Mouse (Mus musculus) mouse trophoblast stem cell (cell line): ENCODE measurements at regions not wholly inside any gene's neighbourhood (a gene's known extent, or its start where the extent isn't known, plus 50 kb on each side); places are given as distances from the start of the nearest gene placed in this dataset.

Experiments
- in situ Hi-C, 2 experiments: fragments of 300-500 bp; cut with MseI, MboI; formaldehyde crosslinking; loops; 2 replicates in 1 of 2; 3 replicates in 1 of 2; pipeline ENCODE4 v1.15.1; 2025

DNA sequence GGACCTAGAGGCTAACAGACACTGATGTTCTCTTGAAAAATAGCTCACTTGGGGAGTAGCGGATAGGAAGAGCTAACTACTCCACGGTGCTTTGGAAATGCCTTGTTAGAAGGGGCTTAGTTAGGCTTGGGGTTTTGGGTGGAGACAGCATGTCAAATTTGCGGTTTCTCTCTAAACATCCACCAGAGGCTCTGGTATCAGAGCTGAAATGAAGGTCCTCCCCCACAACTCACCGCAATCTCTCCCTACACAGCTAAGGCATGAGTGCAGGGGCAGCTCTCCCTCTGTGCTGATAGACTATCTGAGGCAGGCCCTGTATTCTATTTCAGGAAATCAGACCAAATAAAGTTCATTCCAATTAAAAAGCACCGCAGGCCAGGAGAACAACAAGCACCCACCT lies 259.1 kb upstream of the Prok2 start:
- in situ Hi-C loops, result no loop called here

DNA sequence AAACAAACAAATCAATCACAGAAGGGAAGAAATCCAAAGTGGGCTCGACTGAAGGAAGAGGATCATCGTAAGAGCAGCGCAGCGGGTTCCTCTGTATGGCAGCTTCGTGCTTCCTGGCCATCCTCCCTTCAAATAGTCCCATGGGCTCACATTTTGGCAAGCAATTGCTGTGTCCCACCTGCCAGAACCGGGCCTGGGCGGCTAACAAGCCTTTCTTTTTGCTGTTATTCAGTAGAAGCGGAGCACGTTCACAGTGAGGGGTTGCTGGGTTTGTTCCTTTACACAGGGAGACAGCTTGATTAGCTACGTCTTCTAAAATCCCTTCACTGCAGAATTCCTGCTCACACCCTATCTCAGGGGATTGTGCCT lies 258.6 kb upstream of the Prok2 start:
- in situ Hi-C loops, result no loop called here

DNA sequence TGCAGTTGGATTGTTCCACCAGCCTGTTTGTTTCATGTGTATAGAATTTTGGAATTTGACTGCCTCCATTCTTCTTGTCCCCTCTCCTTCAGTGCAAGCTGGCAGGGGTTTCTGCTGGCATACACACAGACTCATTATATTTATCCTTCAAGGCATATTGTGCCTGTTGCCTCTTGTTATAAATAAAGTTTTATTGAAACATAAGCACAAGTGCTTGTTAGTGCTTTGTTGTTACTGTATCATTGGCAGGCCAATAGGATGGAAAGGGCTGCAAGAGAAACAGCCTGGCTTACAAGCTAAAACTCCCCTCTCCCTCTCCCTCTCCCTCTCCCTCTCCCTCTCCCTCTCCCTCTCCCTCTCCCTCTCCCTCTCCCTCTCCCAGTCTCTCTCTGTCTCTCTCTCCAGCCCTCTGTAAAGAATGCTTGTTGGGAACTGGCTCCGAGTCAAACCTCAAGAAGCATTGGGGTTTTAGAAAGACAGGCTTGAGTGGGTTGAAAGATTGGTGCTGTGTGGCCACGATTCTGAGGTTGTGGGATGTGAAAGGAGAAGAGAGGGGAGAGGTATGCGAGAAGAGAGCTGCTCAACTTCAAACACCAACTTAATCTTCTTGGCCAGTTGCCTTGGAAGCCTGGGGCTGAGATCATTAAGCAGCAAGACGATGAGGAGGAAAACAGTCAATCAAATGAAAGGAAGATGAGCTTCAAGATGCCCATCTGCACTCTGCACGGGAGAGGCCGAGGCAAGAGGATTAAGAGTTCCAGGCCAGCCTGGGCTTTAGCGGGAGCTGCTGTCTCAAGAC lies 258.1 kb upstream of the Prok2 start:
- in situ Hi-C loops, result no loop called here

DNA sequence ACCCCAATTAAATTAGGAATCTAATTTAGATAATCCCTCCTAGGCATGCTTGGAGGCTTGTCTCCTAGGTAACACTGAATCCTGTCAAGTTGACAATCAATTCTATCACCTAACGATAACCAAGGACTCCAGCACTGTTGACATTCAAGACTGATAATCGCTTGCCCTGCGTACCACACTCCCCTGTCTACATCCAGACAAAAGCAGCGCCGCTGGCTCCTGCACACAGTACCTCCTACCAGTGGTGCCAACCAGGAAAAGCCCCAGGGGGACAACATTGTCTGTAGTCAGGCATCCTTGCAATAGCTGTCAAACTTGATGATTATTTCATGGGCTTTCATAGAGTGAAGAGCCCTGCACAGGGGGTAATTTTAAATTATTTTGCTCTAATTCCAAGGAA lies 253.4 kb upstream of the Prok2 start:
- in situ Hi-C loops, result no loop called here

DNA sequence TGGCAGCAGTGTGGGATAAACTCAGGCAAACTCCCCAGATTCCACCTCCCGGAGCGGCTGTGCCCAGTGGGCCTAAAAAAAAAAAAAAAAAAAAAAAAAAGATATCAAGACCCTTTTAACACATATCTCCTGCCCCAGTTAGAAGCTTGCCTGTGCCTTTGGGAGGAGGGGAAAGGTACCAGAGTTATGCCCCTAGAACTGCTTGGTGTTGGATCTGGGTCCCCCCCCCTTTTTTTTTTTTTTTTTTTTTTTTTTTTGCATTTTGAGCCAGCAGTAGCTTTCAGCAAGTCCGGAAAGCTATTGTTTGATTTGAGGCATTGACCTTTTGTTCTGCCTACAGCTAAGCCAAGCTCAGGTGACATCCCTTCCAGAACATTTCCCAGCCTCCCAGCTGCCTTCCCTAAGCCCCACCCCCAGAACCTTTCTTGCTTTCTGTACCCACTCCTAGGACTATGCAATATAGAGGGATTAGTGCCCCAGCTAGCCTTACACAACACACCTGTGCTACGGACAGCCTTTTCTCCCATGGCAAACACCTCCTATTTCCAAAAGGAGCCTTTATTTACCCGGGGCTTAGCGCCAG lies 252.1 kb upstream of the Prok2 start:
- in situ Hi-C loops, result no loop called here

DNA sequence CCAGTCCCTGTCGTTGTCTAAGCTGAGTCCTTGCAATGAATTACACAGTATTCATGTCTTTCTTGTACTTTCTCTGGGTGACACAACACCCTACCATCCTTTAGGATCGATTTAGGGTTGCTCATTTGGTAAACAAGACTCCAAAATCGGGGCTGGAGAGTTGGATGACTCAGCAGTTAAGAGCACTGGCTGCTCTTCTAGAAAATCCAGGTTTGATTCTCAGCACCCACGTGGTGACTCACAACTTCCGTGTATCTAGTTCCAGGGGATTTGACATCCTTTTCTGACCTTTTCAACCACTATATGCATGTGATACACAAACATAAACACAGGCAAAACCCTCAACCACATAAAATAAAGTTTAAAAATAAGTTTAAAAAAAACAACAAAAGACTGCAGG lies 250.0 kb upstream of the Prok2 start:
- in situ Hi-C loops, result no loop called here

DNA sequence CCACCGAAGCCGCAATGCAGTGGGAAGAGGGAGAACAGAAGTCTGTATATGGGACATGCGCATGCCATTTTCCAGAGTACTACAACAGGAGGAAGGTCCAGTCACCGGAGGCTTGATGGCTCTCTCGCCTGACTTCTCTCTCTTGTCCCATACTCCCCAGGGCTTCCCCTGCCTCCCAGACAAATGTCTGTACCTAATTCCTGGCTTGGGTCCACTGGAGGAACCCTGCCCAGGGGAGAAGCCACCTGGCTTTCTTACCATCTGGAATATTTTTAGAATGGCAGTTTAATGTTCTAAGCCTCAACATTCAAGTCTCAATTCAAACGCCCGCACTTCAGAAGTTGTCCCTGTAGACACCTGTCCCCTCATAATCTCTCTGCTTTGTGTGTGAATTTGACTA lies 249.3 kb upstream of the Prok2 start:
- in situ Hi-C loops, result no loop called here

DNA sequence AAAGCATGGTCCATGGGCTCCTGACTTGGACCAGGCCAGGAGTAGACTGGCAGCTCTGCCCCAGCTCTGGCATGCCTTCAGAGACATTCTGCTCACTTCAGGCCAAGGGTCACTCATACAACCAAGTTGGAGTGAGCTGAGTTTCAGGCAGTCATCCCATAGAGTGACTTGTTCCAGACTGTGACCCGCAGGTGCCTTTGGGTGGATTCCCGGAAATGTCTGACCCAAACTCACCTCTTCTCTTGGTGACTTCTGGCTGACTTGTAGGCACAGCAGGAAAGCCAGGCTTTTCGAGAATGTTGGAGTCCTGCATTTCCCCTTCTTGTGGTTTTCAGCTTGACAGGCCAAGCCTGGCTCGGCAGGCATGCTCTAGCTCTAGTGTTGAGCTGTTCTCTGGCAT lies 248.3 kb upstream of the Prok2 start:
- in situ Hi-C loops, result no loop called here

DNA sequence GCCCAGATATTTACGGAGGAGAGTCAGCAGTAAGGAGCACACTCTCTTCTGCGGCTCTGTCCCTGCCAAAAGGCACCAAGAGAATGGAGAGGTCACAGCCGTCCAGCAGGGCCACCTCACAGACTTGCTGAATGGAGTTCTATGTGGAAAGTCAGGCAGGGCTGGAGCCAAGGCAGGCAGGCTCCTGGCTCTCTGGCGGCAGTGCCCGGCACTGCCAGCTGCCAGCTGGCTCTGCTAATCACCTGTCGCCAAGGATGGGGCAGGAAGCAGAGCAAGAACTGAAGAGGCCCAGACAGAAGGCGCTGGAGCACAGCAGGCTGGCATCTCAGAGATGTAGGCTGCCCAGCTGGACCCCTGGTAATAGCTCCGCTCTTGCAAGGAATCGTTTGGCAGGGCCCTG lies 245.2 kb upstream of the Prok2 start:
- in situ Hi-C loops, result no loop called here

DNA sequence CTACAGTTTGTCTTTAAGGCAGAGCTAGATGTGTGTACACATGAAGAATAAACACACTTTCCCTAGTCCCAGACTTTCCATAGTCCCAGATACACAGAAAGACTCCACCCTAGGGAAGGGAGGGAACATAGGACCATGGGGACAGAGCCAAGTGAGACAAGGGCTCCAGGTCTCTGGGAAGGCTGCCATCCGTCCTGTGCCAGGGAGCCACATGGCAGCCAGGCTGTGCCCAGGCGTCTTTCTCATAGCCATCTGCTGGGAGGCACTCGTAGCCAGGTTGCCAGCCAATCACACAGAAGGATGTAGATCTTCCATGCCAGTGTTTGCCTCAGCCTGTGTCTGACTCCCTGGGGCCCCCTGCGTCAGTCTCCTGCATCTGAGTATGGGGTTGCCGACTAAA lies 242.7 kb upstream of the Prok2 start:
- in situ Hi-C loops, result no loop called here

DNA sequence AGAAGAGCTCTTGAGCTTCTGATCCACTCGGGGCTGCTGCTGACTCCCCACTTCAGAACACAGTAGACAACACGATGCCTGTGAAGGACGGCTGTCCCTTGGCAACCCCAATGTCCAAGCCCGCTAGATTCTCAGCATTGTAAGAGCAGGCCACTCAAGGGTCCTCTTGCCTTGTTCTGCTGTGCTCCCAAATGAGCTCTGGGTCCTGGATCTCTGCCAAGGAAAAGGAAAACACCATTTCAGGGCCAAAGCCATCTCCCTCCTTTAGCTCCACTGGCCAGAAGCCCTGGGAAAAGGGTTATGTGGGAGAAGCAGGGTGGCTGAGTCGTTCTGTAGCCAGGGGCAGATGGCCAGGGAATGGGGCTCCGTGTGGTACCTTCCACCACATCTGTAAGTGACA lies 241.3 kb upstream of the Prok2 start:
- in situ Hi-C loops, result no loop called here

DNA sequence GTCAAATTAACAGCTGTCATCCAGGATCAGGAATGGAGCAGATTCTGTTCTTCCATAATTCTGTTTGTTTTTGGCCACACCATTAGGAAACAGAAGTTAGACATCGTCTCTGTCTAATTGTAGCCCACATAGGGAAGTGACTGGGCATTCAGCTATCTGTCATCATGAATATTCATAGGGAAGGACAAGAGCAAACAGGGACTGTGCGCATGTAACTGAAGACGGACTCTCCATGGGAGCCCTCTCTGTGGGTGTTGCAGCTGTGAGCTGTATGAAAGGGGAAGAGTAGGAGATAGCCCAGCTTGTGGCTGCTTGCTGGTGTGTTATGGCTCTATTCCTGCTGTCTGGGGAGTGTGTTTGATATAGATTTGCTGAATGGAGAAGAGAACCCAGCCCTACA lies 238.3 kb upstream of the Prok2 start:
- in situ Hi-C loops, result no loop called here

DNA sequence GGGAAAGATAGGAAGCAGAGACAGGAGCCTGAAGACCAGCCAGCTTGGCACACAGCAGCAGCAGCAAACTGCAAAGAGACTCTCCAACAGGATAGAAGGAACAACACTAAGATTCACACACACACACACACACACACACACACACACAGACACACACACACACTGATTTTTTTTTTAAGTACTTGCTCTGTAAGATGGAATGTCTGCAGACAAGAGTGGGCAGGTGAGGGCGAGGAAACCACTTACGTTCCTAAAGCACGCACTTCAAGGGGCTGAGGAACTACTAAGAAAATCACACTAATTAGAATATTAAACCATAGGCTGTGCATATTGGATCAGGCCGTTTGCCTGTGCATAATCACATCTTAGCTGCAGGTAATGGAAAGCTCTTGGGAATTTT lies 237.8 kb upstream of the Prok2 start:
- in situ Hi-C loops, result no loop called here

DNA sequence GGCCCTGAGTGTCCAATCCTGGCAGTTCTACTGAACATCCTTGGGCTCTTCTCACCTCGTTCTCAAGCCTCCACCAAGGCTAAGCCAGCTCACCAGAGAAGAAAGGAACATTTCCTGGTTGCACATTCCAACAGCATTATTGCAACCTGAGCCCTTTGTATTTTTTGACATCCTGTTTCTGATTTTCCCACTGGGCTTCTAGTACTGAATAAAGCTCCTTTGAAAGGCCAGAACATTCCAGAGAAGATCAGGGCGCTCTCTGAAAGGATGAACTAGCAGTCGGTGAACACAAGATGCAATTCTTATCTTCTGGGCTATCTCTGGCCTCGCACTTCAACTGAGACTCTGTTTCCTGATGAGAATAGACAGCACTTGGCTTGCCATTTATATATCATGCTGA lies 233.2 kb upstream of the Prok2 start:
- in situ Hi-C loops, result no loop called here

DNA sequence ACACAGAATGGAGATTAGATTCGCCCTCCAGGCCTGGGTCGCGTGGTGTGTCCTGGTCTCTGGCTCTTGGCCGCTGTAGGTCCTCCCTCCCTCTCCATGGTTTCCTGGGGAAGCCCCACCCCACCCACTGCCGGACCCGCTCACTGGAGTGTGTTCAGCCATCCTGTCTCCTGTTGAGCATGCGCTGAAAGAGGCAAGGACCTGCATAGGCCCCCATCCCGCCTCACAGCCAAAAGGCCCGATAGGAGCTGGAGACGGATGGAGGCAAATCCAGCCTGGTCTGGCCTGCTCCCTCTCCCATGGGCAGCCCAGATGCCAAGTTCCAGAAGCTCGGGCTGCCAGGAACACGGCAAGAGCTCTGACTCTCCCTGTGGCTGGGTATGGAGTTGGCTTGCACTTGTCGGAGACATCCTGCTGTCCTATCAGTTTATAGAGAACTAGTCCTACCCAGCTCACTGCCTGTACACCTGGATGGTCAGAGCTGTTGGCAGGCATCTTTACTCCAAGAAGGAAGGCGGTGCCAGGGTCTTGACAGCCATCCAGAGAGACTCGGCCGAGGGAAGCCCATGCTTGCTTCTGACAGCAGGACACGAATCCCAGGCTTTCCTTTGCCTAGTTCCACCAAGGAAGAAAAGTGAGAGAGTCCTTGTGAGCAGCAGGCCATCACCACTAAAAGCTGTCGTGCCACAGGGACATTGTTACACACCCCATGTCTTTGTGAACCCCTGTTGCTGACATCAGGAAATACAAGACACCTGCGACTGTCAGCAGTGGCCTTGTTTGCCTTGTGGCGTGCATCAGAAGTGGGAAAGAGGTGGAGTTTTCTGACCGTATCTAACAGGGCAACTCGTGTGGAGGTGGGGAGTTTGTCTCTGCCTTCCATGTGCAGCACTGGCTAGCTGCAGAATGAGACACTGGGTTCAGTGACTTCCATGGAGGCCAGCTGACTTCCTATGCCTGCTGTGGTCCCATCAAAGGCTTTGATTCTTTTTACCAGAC lies 228.9 kb upstream of the Prok2 start:
- in situ Hi-C loops, result no loop called here

DNA sequence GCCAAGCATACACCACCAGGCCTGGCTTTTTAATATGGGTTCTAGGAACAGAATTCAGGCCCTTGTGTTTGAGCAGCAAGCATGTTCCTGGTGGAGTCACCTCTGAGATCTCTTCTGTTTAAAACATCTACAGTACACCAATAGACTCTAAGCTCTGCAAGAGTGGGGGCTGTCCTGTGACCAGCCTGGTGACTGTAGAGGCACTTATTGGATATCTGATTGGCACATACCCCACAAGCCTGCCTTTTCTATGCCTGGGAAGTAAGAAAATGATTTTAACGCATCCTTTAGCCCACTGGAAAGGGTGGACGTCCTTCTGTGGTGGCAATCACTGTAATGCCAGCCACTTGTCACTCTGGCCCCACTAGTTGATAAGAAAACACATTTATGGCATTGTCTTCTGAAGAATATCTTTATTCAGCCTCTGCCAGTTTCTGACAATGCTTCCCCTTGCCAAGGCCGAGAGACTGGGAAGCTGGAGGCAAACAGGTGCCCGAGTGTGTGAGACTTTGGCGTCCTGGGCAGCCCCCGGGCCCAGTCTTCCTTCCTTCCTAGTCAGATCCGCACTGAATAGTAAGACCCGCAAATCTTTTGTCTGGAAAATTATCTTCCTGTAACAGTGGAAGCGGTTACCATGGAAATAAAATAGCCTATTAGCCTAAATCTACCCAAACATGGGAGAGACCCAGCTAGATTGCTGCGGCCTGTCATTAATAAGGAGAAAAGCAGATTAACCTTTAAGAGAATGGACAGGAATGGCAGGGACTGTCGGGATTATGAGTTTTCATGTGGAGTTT lies 228.0 kb upstream of the Prok2 start:
- in situ Hi-C loops, result no loop called here

DNA sequence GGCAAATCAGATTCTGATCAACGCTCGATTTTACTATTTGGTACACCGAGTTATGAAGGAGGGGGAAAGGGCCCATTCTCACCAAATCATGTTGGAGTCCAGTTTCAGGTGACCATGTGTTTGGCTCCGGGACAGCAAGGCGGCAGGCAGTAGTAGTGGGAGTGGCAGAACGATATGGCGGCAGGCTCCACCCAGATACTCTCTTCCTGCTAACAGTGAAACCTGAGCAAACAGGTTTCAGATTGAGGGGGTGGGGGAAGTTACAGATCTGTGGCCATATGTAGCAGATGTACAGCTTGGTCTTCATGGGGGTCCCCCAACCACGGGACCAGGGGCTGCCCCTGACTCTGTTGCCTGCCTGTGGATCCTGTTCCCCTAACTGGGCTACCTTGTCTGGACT lies 224.6 kb upstream of the Prok2 start:
- in situ Hi-C loops, result no loop called here

DNA sequence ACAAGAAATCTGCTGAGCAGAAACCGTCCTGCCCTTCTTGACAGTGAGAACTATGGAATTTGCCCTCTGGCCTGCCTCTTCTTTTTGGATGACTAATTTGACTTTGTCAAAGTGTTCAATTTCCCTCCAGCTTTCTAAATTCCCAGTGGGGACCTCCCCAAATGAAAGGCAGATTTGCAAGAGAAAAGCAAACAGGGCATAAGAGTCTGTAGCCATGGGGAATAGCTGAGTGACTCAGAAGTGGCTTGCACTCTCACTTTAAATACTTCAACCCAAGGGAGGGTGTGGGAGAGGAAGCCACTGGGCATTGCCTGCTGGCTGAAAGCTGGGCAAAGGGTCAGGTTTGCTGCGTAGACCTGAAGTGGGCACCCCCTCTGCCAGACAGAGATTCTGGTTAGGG lies 220.7 kb upstream of the Prok2 start:
- in situ Hi-C loops, result no loop called here

DNA sequence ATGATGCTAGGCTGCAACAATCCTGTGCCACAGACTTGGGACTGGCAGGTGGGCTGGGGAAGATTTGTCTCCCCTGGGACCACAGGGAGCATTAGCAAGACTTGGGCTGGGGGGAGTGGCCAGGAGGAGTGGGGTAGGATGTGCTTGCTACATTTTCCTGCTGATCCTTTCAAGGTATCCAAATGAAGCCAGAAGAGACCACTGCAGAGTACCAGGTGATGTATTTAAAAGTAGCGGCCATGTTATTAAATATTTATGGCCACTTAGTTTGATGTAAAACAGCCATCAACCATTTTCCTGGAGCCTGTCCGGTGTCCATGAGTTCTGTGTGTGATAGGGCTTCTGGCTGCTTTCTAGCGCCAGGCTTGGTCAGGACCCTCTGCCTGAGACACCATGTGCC lies 220.3 kb upstream of the Prok2 start:
- in situ Hi-C loops, result no loop called here

DNA sequence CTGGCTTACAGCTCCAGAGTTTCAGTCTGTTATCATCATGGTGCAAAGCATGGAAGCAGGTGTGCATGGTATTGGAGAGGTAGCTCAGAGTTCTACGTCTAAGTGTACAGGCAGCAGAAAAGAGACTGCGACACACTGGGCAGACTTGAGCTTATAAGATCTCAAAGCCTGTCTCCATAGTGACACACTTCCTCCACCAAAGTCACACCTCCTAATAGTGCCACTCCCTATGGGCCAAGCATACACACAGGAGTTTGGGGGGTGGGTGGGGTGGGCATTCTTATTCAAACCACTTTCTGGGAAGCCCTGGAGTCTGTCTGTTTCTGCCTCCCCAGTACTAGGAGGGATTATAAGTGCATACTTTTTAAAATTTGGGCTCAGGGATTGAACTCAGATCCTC lies 219.5 kb upstream of the Prok2 start:
- in situ Hi-C loops, result no loop called here

DNA sequence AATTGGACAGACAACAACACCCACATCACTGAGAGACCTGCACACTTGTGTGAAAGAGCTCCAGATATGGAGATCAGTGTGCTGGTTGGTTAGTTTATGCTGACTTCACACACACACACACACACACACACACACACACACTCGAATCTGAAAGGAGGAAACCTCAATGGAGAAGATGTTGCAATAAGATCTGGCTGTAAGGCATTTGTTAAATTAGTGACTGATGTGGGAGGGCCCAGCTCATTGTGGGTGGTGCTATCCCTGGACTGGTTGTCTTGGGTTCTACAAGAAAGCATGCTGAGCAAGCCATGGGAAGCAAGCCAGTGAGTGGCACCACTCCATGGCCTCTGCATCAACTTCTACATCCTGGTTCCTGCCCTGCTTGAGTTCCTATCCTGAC lies 216.8 kb upstream of the Prok2 start:
- in situ Hi-C loops, result no loop called here

DNA sequence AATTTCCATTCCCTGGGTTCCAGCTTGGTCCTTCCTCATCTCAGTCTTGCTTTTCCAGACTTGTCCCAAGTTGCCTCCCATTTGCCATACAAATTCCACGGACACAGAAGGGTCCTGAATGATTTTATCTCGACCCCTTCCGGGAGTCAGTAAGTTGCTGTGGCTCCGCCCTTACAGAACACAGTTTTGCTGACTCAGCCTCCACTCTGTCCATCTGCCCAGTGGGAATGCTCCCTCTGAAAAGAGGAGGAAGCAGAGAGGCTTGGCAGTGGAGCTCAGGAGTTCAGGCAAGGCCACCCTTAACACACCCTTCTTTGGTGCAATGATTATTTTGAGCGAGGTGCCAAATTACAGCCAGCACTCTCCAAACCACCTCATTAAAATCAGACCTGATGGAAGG lies 213.9 kb upstream of the Prok2 start:
- in situ Hi-C loops, result no loop called here
